Mouse (Mus musculus) neural tube, embryonic 15.5 days (tissue): ENCODE measurements around the gene Osbpl5. TPM values are rescaled to one million over a fixed set of nuclear protein-coding genes. Genes with fewer than 3 reads are reported as not detected.
A peak's percentile ranks its signal among the peaks of the same experiment; 100 is the strongest.

ENCODE experiments used
- ATAC-seq: fragments of 200-750 bp; cut with Nextera tagmentation; 2 replicates; pipeline ENCODE4 v1.8.0; 2017; ENCODE audit warnings: mild to moderate bottlenecking, moderate TSS enrichment, moderate library complexity; ENCODE audit not compliant: low FRiP score
- H3K27ac ChIP-seq: fragments of 300-500 bp; sonication (generic); replicated peaks from 2 replicates; pipeline ENCODE4 v1.5.1; 2015; ENCODE audit warnings: mild to moderate bottlenecking, inconsistent platforms
- H3K27me3 ChIP-seq: fragments of 300-500 bp; sonication (generic); replicated peaks from 2 replicates; pipeline ENCODE4 v1.6.1; 2015; ENCODE audit warnings: inconsistent platforms
- H3K36me3 ChIP-seq: fragments of 300-500 bp; sonication (generic); 2 replicates; pipeline ENCODE4 v1.6.1; 2015; ENCODE audit warnings: inconsistent platforms
- H3K4me1 ChIP-seq: fragments of 300-500 bp; sonication (generic); 2 replicates; pipeline ENCODE4 v1.6.1; 2015; ENCODE audit warnings: inconsistent platforms
- H3K4me2 ChIP-seq: fragments of 300-500 bp; sonication (generic); 2 replicates; pipeline ENCODE4 v1.6.1; 2015; ENCODE audit warnings: inconsistent platforms, mild to moderate bottlenecking, moderate library complexity
- H3K4me3 ChIP-seq: fragments of 300-500 bp; sonication (generic); replicated peaks from 2 replicates; pipeline ENCODE4 v1.5.1; 2015; ENCODE audit warnings: mild to moderate bottlenecking, inconsistent platforms
- H3K9ac ChIP-seq: fragments of 300-500 bp; sonication (generic); replicated peaks from 2 replicates; pipeline ENCODE4 v1.6.1; 2015; ENCODE audit warnings: mild to moderate bottlenecking, inconsistent platforms
- H3K9me3 ChIP-seq: fragments of 300-500 bp; sonication (generic); replicated peaks from 2 replicates; pipeline ENCODE4 v1.6.1; 2016; ENCODE audit warnings: inconsistent platforms
- WGBS: fragments of 180-500 bp; shearing (Covaris S2); methylation state at CpG from one replicate; pipeline ENCODE4 v1.1.7; 2015; ENCODE audit warnings: mixed read lengths; 5-methylcytosine and 5-hydroxymethylcytosine counted together
- polyA plus RNA-seq: library from polyadenylated mRNA; unstranded; fragments of >200 nt; fragmentation: Nextera tagmentation; extraction: Ambion mirVana; gene quantifications from 2 replicates; pipeline ENCODE4 v1.2.1, GENCODE M21; 2015

Osbpl5 gene
- polyA plus RNA-seq, 1 experiment from 2014 or later = 37.5 TPM

DNA sequence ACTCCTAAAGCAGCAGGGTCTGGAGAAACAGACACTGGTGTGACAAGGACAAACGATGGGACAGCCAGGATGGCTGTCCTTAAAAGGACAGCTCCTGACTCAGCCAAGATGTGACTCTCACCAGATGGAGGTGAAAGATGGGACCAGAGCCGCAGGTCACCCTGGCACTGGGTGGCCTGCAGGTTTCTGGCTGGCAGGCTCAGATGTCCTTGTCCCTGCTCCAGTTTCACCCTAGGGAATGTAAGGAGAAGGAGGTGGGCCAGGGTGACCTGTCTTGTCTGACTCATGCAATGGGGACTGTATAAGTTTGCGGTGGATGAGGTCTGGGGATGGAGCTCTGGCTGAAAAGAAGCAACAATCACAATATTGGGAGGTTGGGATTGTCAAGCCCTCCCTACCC, 4.2 kb downstream of the Osbpl5 start:
- no peak overlapping the region for H3K27ac ChIP-seq
- no peak for ATAC-seq
- no peaks in the 10 kb centered on the region for H3K9me3 ChIP-seq
- H3K4me3 ChIP-seq = no peak overlapping the region
- peaks cover 25% of the 10 kb centered on the region for H3K27me3 ChIP-seq
- no peak overlapping the region for H3K4me2 ChIP-seq
- no peaks in the 10 kb centered on the region for H3K36me3 ChIP-seq
- WGBS = 84% methylated on average over 3 of the region's 3 CpGs
- no peak overlapping the region for H3K9ac ChIP-seq
- peaks cover 27% of the 10 kb centered on the region for H3K4me1 ChIP-seq

DNA sequence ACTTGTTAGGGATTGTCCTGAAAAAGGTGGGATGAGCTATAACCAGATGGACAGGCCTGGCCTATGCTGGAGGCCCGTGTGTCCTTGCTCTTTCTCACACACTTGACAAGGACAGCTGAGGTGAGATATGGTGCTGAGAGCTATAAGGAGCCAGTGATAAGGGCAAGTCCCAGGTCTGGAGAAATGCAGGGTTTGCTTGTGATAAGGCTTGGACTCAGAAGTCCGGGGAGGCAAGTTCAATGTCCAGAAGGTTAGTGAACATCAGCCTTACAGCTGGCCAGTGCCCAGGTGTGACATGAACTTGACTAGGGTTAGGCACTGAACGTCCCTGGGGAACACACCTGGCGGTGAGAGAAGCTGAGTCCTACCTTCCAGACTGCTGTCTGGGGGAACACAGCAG, 4.7 kb downstream of the Osbpl5 start:
- Histone ChIP-seq H3K36me3 (no peaks in the 10 kb centered on the region), H3K4me3 (no peak overlapping the region), H3K9ac (no peak overlapping the region), H3K27me3 (peaks cover 23% of the 10 kb centered on the region), H3K4me1 (peaks cover 21% of the 10 kb centered on the region), H3K9me3 (no peaks in the 10 kb centered on the region), H3K27ac (no peak overlapping the region), H3K4me2 (no peak overlapping the region)
- 78% methylated on average over 4 of the region's 4 CpGs for WGBS
- ATAC-seq = no peak

DNA sequence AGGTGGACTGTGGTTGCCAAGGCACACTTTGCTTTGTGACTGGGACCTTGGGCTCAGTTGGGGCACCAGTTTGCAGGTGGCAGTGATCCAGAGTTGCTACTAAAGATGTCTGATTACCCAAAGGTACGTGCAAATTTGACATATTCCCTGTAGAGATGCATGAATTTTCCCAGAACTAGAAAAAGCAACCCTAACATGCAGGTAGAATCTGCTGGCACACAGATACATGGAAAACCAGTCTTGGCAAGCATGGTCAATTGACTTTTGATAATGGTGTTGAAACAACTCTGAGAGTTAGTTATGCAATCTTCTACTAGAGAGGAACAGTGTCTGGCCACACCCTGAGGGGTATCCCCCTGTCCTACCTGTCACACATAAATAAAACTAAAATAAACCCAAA, 5.4 kb downstream of the Osbpl5 start:
- Histone ChIP-seq H3K9ac (no peak overlapping the region), H3K27ac (no peak overlapping the region), H3K4me2 (no peak overlapping the region), H3K9me3 (no peaks in the 10 kb centered on the region), H3K4me1 (peaks cover 15% of the 10 kb centered on the region), H3K4me3 (no peak overlapping the region), H3K27me3 (peaks cover 22% of the 10 kb centered on the region), H3K36me3 (no peaks in the 10 kb centered on the region)
- WGBS = 74% methylated on average over 1 of the region's 1 CpGs
- no peak for ATAC-seq

DNA sequence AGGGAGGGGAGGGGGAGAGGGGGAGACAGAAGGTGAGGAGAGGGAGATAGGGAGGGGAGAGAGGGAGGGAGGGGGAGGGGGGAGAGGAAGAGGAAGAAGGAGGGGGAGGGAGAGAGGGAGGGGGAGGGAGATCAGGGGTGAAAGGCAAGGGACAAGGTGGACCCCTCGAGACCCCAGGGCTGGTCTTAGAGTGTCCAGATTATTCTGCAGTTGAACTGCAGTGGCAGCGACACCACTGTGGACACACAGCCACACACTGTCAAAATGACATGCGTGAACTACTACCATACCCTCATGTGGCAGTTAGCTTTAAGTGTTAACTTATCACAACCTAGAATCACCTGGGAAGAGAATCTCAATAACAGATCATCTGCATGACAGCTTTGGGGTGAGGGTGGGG, 7.7 kb downstream of the Osbpl5 start:
- Histone ChIP-seq H3K9me3 (no peaks in the 10 kb centered on the region), H3K4me3 (no peak overlapping the region), H3K4me1 (peaks cover 11% of the 10 kb centered on the region), H3K36me3 (no peaks in the 10 kb centered on the region), H3K27me3 (no peaks in the 10 kb centered on the region; the same call in 1 of the 2 replicates), H3K4me2 (peak overlapping the region; percentile 56; the same call in 1 of the 2 replicates), H3K9ac (no peak overlapping the region), H3K27ac (no peak overlapping the region)
- 71% methylated on average over 3 of the region's 3 CpGs for WGBS
- ATAC-seq = no peak

DNA sequence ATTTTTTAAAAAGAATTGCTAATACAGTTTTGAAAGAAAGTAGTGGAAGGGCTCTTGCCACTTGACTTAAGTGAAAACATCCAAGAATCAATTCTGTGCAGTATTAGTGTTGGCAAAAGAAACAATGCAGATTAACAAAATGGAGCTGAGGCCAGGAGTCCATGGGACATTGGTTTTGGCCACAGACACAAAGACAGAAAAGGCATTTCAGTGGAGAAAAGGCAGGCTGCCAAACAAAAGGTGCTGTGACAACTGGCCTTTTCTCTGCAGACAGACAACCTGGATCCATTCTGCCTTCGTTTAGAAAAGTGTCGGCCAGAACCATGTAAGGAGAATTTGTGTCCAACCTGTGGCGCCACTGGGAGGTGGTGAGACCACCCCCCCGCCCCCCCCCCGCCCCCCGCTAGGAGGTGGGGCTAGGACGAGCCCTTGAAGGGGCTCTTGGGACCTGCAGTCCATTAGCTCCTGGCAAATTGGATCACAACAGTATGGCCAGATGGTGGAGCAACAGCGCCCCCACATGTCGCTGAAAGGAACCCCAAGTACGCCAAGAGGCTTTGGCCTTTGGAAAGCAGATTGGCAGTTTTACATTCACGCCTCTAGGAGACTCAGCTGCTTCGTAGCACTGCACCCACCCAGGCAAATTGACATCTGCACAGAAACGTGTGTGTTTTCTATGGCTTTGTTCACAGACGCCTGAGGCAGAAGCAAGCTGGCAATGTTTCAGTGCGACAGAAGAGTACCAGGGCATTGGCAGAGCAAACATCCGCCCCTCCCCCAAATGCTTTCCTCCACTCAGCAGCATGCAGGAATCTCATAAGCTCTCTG, 8.5 kb downstream of the Osbpl5 start:
- H3K9ac ChIP-seq = peak overlapping the region; percentile 34; the same call in 1 of the 2 replicates
- 2% methylated on average over 16 of the region's 16 CpGs for WGBS

DNA sequence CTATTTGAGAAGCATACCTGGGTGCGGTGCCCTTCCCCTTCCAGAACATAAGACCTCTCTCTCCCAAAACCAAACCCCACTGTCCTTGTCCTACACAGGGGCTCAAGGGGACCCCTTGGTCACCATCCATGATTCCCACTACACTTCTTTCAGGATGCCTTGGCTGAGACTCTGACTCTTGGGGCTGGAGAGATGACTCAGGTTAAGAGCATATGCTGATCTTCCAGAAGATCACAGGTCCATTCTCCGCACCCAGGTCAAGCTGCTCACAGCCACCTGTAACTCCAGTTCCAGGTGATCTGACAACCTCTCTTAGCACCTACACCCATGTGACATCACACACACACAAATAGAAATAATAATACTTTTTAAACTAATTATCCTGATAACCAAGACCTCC, 16.1 kb downstream of the Osbpl5 start:
- Histone ChIP-seq H3K4me1 (peaks cover 40% of the 10 kb centered on the region), H3K4me2 (peak overlapping the region; percentile 85), H3K9me3 (no peaks in the 10 kb centered on the region), H3K9ac (peak overlapping the region; percentile 83), H3K27ac (peak overlapping the region; percentile 63), H3K36me3 (no peaks in the 10 kb centered on the region), H3K27me3 (0 out of 2 replicates have a peak, but pooled peaks cover 4% of the 10 kb centered on the region), H3K4me3 (peak overlapping the region; percentile 65)
- ATAC-seq = peak; percentile 7
- 24% methylated on average over 2 of the region's 2 CpGs for WGBS

More for the DNA sequence above, 8.5 kb downstream of the Osbpl5 start:
- peak overlapping the region; percentile 22 for H3K4me3 ChIP-seq
- peak; percentile 87 for ATAC-seq
- H3K27ac ChIP-seq = peak overlapping the region; percentile 76
- H3K36me3 ChIP-seq = no peaks in the 10 kb centered on the region
- H3K4me1 ChIP-seq = peaks cover 11% of the 10 kb centered on the region
- H3K4me2 ChIP-seq = peak overlapping the region; percentile 56
- H3K9me3 ChIP-seq = no peaks in the 10 kb centered on the region
- H3K27me3 ChIP-seq = no peaks in the 10 kb centered on the region; the same call in 1 of the 2 replicates

DNA sequence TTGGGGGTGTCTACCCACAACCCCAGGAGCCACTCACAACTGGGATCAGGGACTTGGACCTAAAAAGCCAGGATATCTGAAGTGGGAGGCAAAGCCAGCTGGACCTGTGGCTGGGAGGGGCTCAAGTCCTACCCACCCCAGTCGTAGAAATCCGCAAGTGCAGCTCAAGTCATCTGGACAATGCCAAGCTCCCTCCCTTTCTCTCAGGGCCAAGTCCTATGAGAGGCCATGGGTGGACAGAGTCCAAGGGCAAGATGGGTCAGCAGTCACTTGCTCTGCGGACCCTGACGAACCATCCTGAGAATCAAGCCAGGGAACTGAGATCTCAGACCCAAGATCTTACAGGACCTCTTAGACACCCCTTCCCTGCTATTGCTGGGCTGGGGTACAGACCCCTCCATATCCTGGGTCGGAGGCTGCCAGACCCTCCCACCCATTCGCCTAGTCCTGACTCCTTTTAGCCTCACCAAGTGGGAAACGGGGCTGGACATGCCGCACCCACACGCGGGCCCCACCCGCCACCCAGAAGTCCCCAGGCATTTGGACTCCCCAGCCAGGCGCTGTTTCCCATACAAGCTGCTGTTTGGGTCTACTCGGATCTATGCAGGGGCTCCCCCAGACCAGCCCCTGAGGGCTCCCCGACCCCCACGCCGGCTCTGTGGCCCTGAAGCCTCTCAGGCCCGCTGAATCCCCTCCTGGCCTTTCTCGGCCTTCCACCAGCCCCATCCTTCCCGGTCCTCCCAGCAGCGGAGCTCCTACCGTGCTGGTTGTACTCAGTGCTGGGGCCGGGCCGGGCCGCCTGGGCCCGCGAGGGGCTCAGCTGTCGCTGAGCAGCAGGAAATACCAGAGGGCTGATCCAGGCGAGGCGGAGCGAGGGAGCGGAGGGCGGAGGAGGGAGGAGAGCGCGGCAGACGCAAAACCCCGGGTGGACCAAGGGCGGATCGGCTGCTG, 17.0 kb downstream of the Osbpl5 start:
- peak overlapping the region; percentile 63 for H3K27ac ChIP-seq
- ATAC-seq = peak; percentile 88
- H3K4me2 ChIP-seq = peak overlapping the region; percentile 85
- peak overlapping the region; percentile 65 for H3K4me3 ChIP-seq
- H3K27me3 ChIP-seq = 0 out of 2 replicates have a peak, but pooled peaks cover 4% of the 10 kb centered on the region
- H3K9ac ChIP-seq = peak overlapping the region; percentile 83
- H3K36me3 ChIP-seq = 0 out of 2 replicates have a peak, but pooled peaks cover 2% of the 10 kb centered on the region
- no peaks in the 10 kb centered on the region for H3K9me3 ChIP-seq
- peaks cover 40% of the 10 kb centered on the region for H3K4me1 ChIP-seq
- WGBS = 4% methylated on average over 38 of the region's 38 CpGs

DNA sequence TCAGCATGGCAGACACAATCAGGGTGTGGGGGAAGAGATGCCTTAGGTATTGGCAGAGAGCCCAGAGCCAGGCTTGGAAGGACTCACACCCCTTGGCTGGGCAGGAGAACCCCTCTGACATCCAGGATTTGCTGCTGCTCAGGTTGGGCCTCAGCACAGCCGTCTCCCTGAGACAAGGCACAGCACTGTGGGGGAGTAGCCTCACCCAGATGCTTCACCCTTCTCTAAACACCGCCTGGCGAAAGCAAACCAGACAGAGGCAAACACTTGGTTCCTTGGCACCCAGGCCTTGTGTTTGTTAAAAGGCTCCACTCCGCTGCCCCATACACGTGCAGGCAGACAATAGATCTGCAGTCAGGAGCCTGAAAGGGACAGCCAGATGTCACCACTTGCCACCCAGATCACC, 18.2 kb downstream of the Osbpl5 start:
- Histone ChIP-seq H3K4me2 (peak overlapping the region; percentile 85), H3K27ac (peak overlapping the region; percentile 63), H3K27me3 (0 out of 2 replicates have a peak, but pooled peaks cover 4% of the 10 kb centered on the region), H3K36me3 (0 out of 2 replicates have a peak, but pooled peaks cover 6% of the 10 kb centered on the region), H3K9ac (peak overlapping the region; percentile 83), H3K4me3 (peak overlapping the region; percentile 65), H3K9me3 (no peaks in the 10 kb centered on the region), H3K4me1 (peaks cover 40% of the 10 kb centered on the region)
- ATAC-seq = peak; percentile 33; the same call in 1 of the 2 replicates
- WGBS = 14% methylated on average over 5 of the region's 5 CpGs

DNA sequence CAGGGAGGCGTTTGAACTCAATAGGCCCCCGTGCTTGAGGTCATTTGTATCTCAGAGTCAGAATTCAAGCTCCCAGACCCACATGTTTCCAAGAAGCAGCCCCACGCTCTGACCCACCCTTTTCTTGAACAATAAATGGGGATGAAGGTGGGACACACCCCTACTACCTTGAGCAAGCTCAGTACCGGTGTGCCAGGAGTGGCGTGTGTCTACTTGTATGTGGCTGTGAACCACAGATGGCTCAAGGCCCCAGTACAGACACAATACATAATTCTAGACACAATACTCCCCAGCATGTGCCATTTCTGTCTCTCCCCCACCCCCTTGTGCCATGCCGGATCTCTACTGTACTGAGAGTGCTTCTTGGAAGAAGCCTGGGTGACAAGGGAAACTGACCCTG, 18.6 kb downstream of the Osbpl5 start:
- H3K27me3 ChIP-seq = 0 out of 2 replicates have a peak, but pooled peaks cover 4% of the 10 kb centered on the region
- 58% methylated on average over 6 of the region's 6 CpGs for WGBS
- H3K4me1 ChIP-seq = peaks cover 40% of the 10 kb centered on the region
- H3K9ac ChIP-seq = peak overlapping the region; percentile 83
- H3K4me2 ChIP-seq = peak overlapping the region; percentile 85
- no peaks in the 10 kb centered on the region for H3K9me3 ChIP-seq
- peak overlapping the region; percentile 65 for H3K4me3 ChIP-seq
- ATAC-seq = peak; percentile 13; the same call in 1 of the 2 replicates
- peak overlapping the region; percentile 63 for H3K27ac ChIP-seq
- H3K36me3 ChIP-seq = 0 out of 2 replicates have a peak, but pooled peaks cover 6% of the 10 kb centered on the region

DNA sequence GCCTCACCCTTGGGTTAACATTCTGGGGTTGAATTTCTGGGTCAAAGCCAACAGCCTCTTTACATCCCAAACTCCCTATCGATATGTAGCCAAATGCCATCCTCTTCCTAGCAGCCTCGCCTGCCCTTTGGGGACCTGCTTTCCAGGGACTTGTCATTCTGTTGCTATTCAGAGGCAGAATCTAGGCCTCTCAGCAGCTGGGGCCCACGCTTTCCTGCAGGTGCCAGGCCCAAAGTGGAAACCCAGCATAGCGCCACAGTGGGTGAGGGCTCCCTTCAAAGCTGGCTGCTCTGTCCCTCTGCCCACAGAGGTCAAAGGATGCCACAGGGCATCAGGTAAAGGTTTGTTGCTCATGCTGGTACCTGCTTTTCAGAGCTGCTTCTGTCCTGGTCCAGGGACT, 23.0 kb downstream of the Osbpl5 start:
- peaks cover 31% of the 10 kb centered on the region for H3K4me1 ChIP-seq
- H3K4me3 ChIP-seq = no peak overlapping the region
- ATAC-seq = no peak
- H3K27ac ChIP-seq = no peak overlapping the region
- 81% methylated on average over 4 of the region's 4 CpGs for WGBS
- no peaks in the 10 kb centered on the region for H3K9me3 ChIP-seq
- H3K27me3 ChIP-seq = no peaks in the 10 kb centered on the region
- no peak overlapping the region for H3K4me2 ChIP-seq
- no peak overlapping the region for H3K9ac ChIP-seq
- 0 out of 2 replicates have a peak, but pooled peaks cover 6% of the 10 kb centered on the region for H3K36me3 ChIP-seq

DNA sequence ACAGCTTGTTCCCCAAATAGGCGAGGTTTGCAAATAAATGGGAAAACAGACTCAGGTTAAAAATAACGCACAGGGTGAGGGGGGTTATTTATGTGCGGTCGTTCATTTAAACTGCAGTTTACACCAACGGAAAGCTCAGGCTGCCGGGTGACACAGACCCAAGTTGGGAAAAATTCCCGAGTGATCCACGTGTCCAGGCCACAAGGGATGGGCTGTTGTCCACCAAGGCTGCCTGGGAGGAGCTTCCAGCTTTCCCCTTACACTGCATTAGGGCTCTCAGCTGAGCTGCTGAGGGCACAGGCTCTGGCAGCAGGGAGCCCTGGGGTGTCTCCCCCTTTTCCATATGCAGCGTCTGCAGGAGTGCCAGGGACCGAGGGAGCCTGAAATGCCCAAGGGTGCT, 26.9 kb downstream of the Osbpl5 start:
- 66% methylated on average over 10 of the region's 10 CpGs for WGBS

More for the DNA sequence above, 26.9 kb downstream of the Osbpl5 start:
- Histone ChIP-seq H3K9ac (no peak overlapping the region), H3K36me3 (0 out of 2 replicates have a peak, but pooled peaks cover 5% of the 10 kb centered on the region), H3K27me3 (no peaks in the 10 kb centered on the region), H3K9me3 (no peaks in the 10 kb centered on the region), H3K4me3 (no peak overlapping the region), H3K4me1 (peaks cover 9% of the 10 kb centered on the region), H3K4me2 (no peak overlapping the region), H3K27ac (no peak overlapping the region)
- ATAC-seq = no peak
